Mouse (Mus musculus) liver, embryonic 16.5 days (tissue): ENCODE data around the gene Zfp292. TPM values are rescaled to one million over a fixed set of nuclear protein-coding genes. Genes with fewer than 3 reads are reported as not detected.
A peak's percentile ranks its signal among the peaks of the same experiment; 100 is the strongest.

Experiments
- ATAC-seq: fragments of 200-750 bp; cut with Nextera tagmentation; 2 replicates; pipeline ENCODE4 v1.8.0; 2017; ENCODE audit warnings: low read depth, mild to moderate bottlenecking, moderate number of reproducible peaks, moderate library complexity
- H3K27ac ChIP-seq: fragments of 300-500 bp; sonication (generic); 2 replicates; pipeline ENCODE4 v1.5.1; 2014; ENCODE audit warnings: mild to moderate bottlenecking, low read length
- H3K27me3 ChIP-seq: fragments of 300-500 bp; sonication (generic); 2 replicates; pipeline ENCODE4 v1.6.1; 2014; ENCODE audit warnings: low read depth, low read length, mixed read lengths; ENCODE audit not compliant: control insufficient read depth, insufficient read depth
- H3K36me3 ChIP-seq: fragments of 300-500 bp; sonication (generic); 2 replicates; pipeline ENCODE4 v1.6.1; 2014; ENCODE audit warnings: mild to moderate bottlenecking; ENCODE audit not compliant: control insufficient read depth, insufficient read depth
- H3K4me1 ChIP-seq: fragments of 300-500 bp; sonication (generic); 2 replicates; pipeline ENCODE4 v1.6.1; 2014; ENCODE audit warnings: low read depth, low read length, mixed read lengths; ENCODE audit not compliant: control insufficient read depth
- H3K4me2 ChIP-seq: fragments of 300-500 bp; sonication (generic); 2 replicates; pipeline ENCODE4 v1.6.1; 2014; ENCODE audit warnings: low read depth, low read length, mixed read lengths
- H3K4me3 ChIP-seq: fragments of 300-500 bp; sonication (generic); 2 replicates; pipeline ENCODE4 v1.5.1; 2014; ENCODE audit warnings: low read depth, mild to moderate bottlenecking, low read length
- H3K9ac ChIP-seq: fragments of 300-500 bp; sonication (generic); 2 replicates; pipeline ENCODE4 v1.6.1; 2014; ENCODE audit warnings: low read depth, low read length
- H3K9me3 ChIP-seq: fragments of 300-500 bp; sonication (generic); replicated peaks from 2 replicates; pipeline ENCODE4 v1.6.1; 2016; ENCODE audit warnings: low read length; ENCODE audit not compliant: control insufficient read depth
- WGBS: fragments of 180-500 bp; shearing (Covaris S2); extraction: QIAGEN DNeasy Blood & Tissue Kit; methylation state at CpG from one replicate; pipeline ENCODE4 v1.1.7; 2014; ENCODE audit not compliant: insufficient replicate concordance; 5-methylcytosine and 5-hydroxymethylcytosine counted together
- polyA plus RNA-seq: library from polyadenylated mRNA; unstranded; fragments of >200 nt; fragmentation: Nextera tagmentation; extraction: Ambion mirVana; gene quantifications from 2 replicates; pipeline ENCODE4 v1.2.1, GENCODE M21; 2015

Gene Zfp292
- polyA plus RNA-seq, 1 experiment from 2014 or later: 4.5 TPM

DNA sequence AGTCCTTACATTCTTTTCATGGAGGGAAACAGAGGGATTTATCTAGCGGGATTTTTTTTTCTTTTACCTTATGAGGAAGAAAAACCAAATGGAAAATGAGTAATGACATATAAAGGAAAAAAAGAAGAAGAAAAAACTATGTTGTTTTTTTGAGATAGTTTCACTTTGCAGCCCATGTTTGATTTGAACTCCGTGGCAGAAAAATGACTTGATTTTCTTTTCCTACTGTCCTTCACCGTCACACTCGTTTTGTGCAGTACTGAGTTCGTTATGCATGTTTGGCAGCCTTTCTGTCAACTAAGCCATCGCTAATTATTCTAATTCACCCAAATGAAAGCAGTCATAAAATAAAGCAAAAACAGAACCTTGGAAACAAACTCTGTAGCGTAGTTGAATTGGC is 4.5 kb upstream of the Zfp292 start:
- 11% methylated on average over 7 of the region's 7 CpGs for WGBS
- Histone ChIP-seq H3K27ac (peak overlapping the region; percentile 81; the same call in 1 of the 2 replicates), H3K9me3 (no peaks in the 10 kb centered on the region), H3K9ac (peak overlapping the region; percentile 90), H3K36me3 (no peaks in the 10 kb centered on the region), H3K4me2 (peak overlapping the region; percentile 69), H3K4me1 (peaks cover 19% of the 10 kb centered on the region), H3K27me3 (peaks cover 15% of the 10 kb centered on the region), H3K4me3 (peak overlapping the region; percentile 89)
- no peak for ATAC-seq

DNA sequence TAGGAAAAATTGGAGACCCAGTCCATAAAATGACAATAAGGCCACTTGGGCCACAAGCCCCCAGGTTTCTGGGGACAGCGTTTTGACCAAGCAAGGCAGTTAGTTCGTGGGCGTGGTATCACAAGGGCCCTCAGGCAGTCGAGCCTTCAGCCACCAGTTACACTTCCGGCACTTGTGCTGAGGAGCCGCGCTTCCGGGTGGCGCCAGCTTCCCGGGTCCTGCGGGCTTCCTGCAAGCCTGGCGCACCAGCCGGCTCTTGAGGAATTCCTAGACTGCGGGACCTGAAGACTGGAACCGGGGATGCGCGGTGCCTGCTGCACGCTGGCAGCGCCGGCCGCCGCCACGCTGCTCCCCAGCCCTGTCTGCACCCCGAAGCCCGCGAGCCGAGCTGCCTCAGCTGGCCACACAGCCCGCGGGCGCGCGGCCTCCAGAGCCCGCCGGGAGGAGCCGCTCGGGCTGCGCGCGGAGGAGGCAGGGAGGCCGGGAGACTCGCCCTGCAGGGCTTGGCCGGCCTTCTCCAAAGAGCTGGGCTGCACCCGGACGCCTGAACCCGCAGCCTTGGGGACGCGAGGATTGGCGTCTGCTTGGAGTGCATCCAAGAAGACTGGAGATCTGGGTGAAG is 3.8 kb upstream of the Zfp292 start:
- H3K27me3 ChIP-seq: peaks cover 12% of the 10 kb centered on the region
- peak overlapping the region; percentile 69 for H3K4me2 ChIP-seq
- no peaks in the 10 kb centered on the region for H3K9me3 ChIP-seq
- under 1% methylated on average over 48 of the region's 48 CpGs for WGBS
- H3K4me3 ChIP-seq: peak overlapping the region; percentile 89
- peak overlapping the region; percentile 81 for H3K27ac ChIP-seq
- no peaks in the 10 kb centered on the region for H3K36me3 ChIP-seq
- peaks cover 19% of the 10 kb centered on the region for H3K4me1 ChIP-seq
- H3K9ac ChIP-seq: peak overlapping the region; percentile 90
- peak; percentile 76 for ATAC-seq

DNA sequence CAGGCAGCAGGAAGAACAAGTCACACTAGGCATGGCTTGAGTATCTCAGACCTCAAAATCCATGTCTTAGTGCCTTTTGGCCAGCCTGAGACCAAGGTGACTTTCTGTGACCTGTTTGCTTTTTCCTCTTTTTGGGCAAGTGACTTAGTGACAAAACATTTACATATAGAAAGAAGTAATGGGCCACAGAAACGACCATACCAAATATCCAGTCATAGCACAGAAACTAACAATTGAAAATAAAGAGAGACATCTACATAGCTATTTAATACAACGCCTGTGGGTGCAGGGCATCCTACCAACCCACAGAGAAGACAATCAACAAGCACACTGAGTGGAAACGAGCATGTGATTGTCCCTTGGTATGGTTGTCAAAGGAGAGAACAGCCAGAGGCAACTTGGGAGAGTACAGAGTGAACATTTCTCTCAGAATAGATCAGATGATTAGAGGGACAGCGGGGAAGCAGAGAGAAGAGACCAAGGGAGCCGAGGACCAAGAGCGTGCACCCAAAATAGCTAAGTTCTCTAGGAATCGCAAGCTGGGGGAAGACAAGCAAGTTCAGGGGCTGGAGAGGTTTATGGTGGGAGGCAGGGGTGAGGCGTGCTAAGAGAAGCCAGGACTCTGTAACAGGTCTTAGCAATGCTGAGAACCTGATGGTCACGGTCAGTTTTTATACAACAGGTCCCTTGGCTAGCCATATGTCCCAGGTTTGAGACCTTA is 3.0 kb upstream of the Zfp292 start:
- WGBS: 33% methylated on average over 9 of the region's 9 CpGs
- H3K27ac ChIP-seq: peak overlapping the region; percentile 81
- no peaks in the 10 kb centered on the region for H3K36me3 ChIP-seq
- peaks cover 23% of the 10 kb centered on the region for H3K4me1 ChIP-seq
- H3K4me3 ChIP-seq: peak overlapping the region; percentile 89
- ATAC-seq: no peak
- H3K9me3 ChIP-seq: no peaks in the 10 kb centered on the region
- H3K27me3 ChIP-seq: peaks cover 7% of the 10 kb centered on the region; the same call in 1 of the 2 replicates
- H3K4me2 ChIP-seq: peak overlapping the region; percentile 69
- peak overlapping the region; percentile 90 for H3K9ac ChIP-seq

DNA sequence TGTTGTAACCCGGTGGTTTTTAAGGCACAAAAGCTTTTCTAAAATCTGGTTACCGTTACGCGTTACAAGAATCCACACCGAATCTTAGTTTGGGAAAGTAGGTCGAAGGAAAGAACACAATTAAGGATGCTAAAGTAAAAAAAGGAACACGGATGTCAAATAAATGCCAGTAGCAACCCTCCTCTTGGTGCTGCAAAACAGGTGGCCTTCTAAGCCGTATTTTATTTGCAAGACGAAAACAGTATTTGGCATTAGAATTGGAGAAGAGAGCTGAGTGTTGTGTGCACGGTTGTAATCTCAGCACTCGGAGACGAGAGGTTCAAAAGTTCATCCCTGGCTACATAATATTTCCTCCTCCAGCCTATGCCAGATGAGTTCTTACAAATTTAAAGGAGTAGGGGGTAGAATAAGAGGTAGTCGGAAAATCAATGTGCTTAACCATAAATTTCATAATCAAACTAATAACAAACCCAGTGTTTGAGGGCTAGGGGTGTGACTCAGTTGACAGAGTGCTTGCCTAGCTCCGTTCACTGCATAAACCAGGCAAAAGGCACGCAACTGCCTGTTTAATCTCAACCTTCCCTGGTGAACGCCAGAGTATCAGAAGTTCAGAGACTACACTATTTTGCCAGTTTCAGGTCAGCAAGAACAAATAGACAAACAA is 738 bp upstream of the Zfp292 start:
- H3K36me3 ChIP-seq: no peaks in the 10 kb centered on the region
- H3K4me1 ChIP-seq: peaks cover 19% of the 10 kb centered on the region
- no peaks in the 10 kb centered on the region for H3K9me3 ChIP-seq
- H3K27me3 ChIP-seq: peaks cover under 1% of the 10 kb centered on the region; the same call in 1 of the 2 replicates
- ATAC-seq: no peak
- peak overlapping the region; percentile 95 for H3K4me2 ChIP-seq
- H3K27ac ChIP-seq: peak overlapping the region; percentile 94
- 46% methylated on average over 16 of the region's 16 CpGs for WGBS
- H3K9ac ChIP-seq: peak overlapping the region; percentile 89
- peak overlapping the region; percentile 95 for H3K4me3 ChIP-seq

DNA sequence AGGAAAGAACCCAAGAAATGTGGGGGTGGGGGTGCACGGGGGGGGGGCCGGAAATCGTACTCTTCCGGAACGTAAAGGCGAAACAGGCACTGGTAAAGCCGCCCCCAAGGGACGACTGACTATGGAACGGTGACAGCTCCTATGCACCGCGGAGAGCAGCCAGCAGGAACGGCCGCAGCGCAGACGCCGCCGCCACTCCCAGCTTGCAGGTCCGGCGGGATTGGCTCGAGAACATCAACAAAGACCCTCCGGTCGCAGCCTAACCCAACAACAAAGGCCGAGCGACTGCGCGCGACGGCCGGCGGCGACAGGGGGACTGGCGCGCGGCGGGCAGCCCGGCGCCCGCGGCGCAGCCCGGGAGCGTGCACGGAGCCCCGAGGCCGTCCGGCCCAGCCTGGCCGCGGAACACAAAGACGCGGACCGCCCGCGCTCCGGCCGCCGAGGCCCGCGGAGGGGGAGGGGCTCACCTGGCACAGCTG is 430 bp downstream of the Zfp292 start:
- Histone ChIP-seq H3K9ac (peak overlapping the region; percentile 89), H3K4me1 (peaks cover 15% of the 10 kb centered on the region), H3K27ac (peak overlapping the region; percentile 94), H3K4me2 (peak overlapping the region; percentile 95), H3K4me3 (peak overlapping the region; percentile 95), H3K9me3 (no peaks in the 10 kb centered on the region), H3K27me3 (no peaks in the 10 kb centered on the region), H3K36me3 (no peaks in the 10 kb centered on the region)
- under 1% methylated on average over 57 of the region's 58 CpGs for WGBS
- ATAC-seq: peak; percentile 66

DNA sequence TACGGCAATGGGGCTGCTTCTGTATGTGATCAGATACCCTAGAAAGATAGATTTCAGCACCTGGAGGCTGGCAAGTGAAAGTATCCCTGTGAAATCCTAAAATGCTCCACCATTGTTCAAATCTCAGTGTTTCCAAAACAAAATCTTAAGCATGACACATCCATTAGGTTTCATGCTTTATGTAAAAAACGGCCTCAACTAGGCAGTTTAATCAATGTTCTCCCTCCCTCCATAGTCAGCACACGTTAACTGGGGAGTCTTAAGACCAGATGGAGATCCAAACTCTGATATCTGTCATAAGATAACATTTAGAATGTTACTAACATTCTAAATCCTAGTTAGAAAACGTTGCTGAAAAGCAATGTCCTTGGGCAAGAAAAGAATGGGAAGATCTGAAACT is 909 bp downstream of the Zfp292 start:
- Histone ChIP-seq H3K4me1 (peaks cover 15% of the 10 kb centered on the region), H3K4me3 (peak overlapping the region; percentile 95), H3K4me2 (peak overlapping the region; percentile 95), H3K9me3 (no peaks in the 10 kb centered on the region), H3K27ac (no peak overlapping the region), H3K27me3 (no peaks in the 10 kb centered on the region), H3K9ac (peak overlapping the region; percentile 89), H3K36me3 (no peaks in the 10 kb centered on the region)
- 18% methylated on average over 4 of the region's 4 CpGs for WGBS
- no peak for ATAC-seq

DNA sequence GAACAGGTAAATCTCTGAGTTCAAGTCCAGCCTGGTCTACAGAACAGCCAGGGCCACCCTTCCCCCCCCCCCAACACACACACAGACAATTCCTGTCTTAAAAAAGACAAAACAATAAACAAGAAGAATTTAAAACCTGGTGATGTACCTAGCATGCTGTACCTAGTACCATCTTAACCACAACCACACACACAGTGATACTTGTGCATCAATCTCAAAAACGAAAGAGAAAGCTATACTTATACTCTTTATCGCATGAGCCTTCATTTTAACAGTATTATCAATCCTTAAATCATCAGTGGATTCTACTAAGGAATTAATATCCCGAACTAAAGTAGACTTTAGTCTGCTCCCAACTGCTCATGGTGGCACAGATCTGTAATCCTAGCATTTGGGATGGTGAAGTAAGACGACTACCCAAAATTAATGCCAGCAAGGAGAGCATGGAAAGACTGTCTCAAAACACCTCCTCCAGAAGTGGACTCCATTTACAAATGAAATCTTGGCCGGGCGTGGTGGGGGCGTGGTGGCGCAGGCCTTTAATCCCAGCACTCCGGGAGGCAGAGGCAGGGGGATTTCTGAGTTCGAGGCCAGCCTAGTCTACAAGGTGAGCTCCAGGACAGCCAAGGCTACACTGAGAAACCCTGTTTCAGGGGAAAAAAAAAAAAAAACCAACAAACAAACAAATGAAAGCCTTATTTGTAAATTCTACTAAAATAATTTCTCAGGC is 1.7 kb downstream of the Zfp292 start:
- no peak for ATAC-seq
- 73% methylated on average over 10 of the region's 10 CpGs for WGBS
- H3K9ac ChIP-seq: no peak overlapping the region
- no peaks in the 10 kb centered on the region for H3K9me3 ChIP-seq
- H3K27me3 ChIP-seq: no peaks in the 10 kb centered on the region
- no peak overlapping the region for H3K27ac ChIP-seq
- peak overlapping the region; percentile 5; the same call in 1 of the 2 replicates for H3K4me3 ChIP-seq
- peaks cover 15% of the 10 kb centered on the region for H3K4me1 ChIP-seq
- no peaks in the 10 kb centered on the region for H3K36me3 ChIP-seq
- H3K4me2 ChIP-seq: peak overlapping the region; percentile 95

DNA sequence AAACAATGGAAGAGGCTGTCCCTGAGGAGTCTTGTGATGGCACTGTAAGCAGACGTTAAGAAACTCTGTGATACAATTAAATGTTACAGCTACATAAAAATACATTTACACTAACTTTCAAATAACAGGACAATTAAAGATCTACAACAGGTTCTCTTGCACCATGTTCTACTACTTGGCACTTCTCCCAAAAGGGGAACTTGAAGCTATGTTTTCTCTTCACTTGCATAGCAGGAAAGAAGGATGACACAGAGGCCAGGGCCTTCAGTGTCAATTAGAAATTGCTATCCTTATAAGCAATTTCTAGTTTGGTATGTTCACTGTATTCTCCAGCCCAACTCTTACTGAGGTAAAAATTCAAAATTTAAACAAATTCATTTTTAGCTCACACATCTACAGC is 8.5 kb downstream of the Zfp292 start:
- H3K9me3 ChIP-seq: no peaks in the 10 kb centered on the region
- 57% methylated on average over 1 of the region's 1 CpGs for WGBS

More for the DNA sequence above, 8.5 kb downstream of the Zfp292 start:
- H3K27ac ChIP-seq: no peak overlapping the region
- no peak overlapping the region for H3K4me2 ChIP-seq
- H3K9ac ChIP-seq: no peak overlapping the region
- no peaks in the 10 kb centered on the region for H3K27me3 ChIP-seq
- ATAC-seq: no peak
- H3K4me1 ChIP-seq: no peaks in the 10 kb centered on the region; the same call in none of the 2 replicates
- H3K4me3 ChIP-seq: no peak overlapping the region
- no peaks in the 10 kb centered on the region for H3K36me3 ChIP-seq
